Mouse (Mus musculus): Measurements from ENCODE around the gene Xpot.

DNA sequence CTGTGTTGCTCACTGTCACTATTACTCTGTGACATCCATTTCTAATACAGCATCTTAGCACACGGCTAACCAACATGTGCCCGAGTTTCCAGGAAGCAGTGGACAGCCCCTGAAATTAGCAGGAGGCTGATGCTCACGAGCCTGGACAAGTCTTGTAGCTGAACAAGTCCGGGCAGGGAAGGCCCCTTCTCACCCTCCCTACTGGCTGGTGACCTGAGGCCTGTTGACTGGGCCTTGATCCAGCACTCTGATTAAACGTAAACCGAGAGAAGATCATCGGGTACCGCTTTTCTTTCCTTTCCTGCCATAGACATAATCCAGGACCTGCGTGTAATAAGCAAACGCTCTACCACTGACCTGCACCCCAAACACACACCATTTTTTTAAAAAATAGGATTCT, 18.0 kb downstream of the Xpot start:
- no peak for TF ChIP-seq CTCF (IDR thresholded peaks at IDR 0.05; ENCODE audit: control insufficient read depth, insufficient read depth, low read length)
- no peak for TF ChIP-seq POLR2A (IDR thresholded peaks at IDR 0.05; ENCODE audit: borderline replicate concordance, control insufficient read depth, low read depth, low read length)

All from bone marrow, adult 2 months (tissue).